ENCODE assay signal across 23 mouse cellular contexts in the genomic region with DNA sequence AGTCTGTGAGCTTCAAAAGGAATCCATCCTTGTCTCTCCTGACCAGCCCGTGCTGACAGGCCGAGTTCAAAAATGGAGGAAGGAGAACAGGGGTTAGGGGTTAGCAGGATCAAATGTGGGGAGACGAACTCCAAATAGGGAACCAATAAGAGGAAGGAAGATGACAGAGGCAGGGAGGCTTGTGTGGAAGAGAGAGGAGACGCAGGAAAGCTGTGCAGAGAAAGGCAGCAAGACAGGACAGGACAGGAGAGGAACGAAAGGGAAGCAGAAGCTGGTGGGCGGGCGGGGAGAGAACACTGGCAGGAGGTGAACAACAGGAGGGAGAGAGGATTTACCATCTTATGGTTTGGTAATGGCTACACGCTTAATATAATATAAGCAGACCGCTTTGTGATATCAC. TPM values are rescaled to one million over a fixed set of nuclear protein-coding genes. Genes with fewer than 3 reads are reported as not detected.
DNase-seq lines count a peak whose midpoint lies in the region; ATAC-seq and TF ChIP-seq lines count a peak whose summit lies in the region.
"Had no signal": no experiment of that assay in that cellular context is flagged by ENCODE, and none has a peak within 500 bp of the region (broad histone marks: within the 10 kb centered on the region; RNA-seq: fewer than 3 reads in every experiment).

No protein-coding gene starts in this region.

- TF ChIP-seq CTCF in gastrocnemius, adult 2 months (IDR thresholded peaks at IDR 0.05): no peak
- no peak for TF ChIP-seq CTCF in lung, postnatal 0 days (IDR thresholded peaks at IDR 0.05)
- no peak for TF ChIP-seq CTCF in lung, adult 2 months (IDR thresholded peaks at IDR 0.05; ENCODE audit: insufficient read depth, low read length)

- ATAC-seq in lung, postnatal 0 days: no peak
- ATAC-seq in common myeloid progenitor, adult 5-6 weeks (replicated peaks; ENCODE audit: low read depth, poor library complexity, severe bottlenecking): peak; percentile 34
- peak; percentile 16; the same call in 1 of the 2 replicates for ATAC-seq in monocyte, adult 5-6 weeks (replicated peaks; ENCODE audit: insufficient number of reproducible peaks, low FRiP score, low TSS enrichment, poor library complexity, severe bottlenecking)
- ATAC-seq: midbrain, embryonic 15.5 days had no signal

- intact Hi-C loops in gastrocnemius, adult 2 months (cut with DNase I): no loop called here
- intact Hi-C loops in left cerebral cortex, postnatal 4 days (cut with DNase I): no loop called here

- no peak for TF ChIP-seq EP300 in lung, postnatal 0 days (IDR thresholded peaks at IDR 0.05)

- H3K27me3 ChIP-seq in lung, postnatal 0 days (replicated peaks; ENCODE audit: insufficient read depth, low read length): no peaks in the 10 kb centered on the region
- H3K27me3 ChIP-seq: heart, embryonic 13.5 days; liver, embryonic 13.5 days; midbrain, embryonic 15.5 days had no signal

- no peaks in the 10 kb centered on the region for H3K4me1 ChIP-seq in lung, postnatal 0 days (ENCODE audit: insufficient read depth, low read depth, low read length)
- no peaks in the 10 kb centered on the region; the same call in 1 of the 2 replicates for H3K4me1 ChIP-seq in lung, adult 2 months (ENCODE audit: control insufficient read depth, insufficient read depth, low read length)
- H3K4me1 ChIP-seq: forebrain, embryonic 10.5 days; hindbrain, embryonic 13.5 days; liver, embryonic 13.5 days; midbrain, embryonic 15.5 days had no signal

- no peak overlapping the region for H3K27ac ChIP-seq in gastrocnemius, adult 2 months
- H3K27ac ChIP-seq in lung, postnatal 0 days (ENCODE audit: low read length): no peak overlapping the region
- H3K27ac ChIP-seq: forebrain, embryonic 10.5 days; heart, embryonic 13.5 days; hindbrain, embryonic 13.5 days; kidney, postnatal 0 days; limb, embryonic 12.5 days; liver, embryonic 13.5 days; midbrain, embryonic 15.5 days had no signal

- H3K4me2 ChIP-seq in lung, postnatal 0 days (replicated peaks; ENCODE audit: low read depth, low read length): no peak overlapping the region
- H3K4me2 ChIP-seq: heart, embryonic 13.5 days; hindbrain, embryonic 13.5 days; limb, embryonic 12.5 days; liver, embryonic 13.5 days; midbrain, embryonic 15.5 days had no signal

- DNase-seq in gastrocnemius, postnatal 25 days: peak; percentile 12
- no peak for DNase-seq in gastrocnemius, adult 2 months
- DNase-seq in lung, postnatal 0 days (ENCODE audit: low spot score): peak; percentile 25
- no peak for DNase-seq in lung, adult 2 months
- DNase-seq in left cerebral cortex, postnatal 4 days: no peak
- DNase-seq in kidney, postnatal 14 days: no peak
- DNase-seq: cerebellum, adult 11-12 months; cerebellum, postnatal 10 days; heart, postnatal 14 days; kidney, adult 11 months; liver, embryonic 13.5 days; right cerebral cortex, adult 18-20 months had no signal

- TF ChIP-seq POLR2A in lung, adult 2 months (IDR thresholded peaks at IDR 0.05; ENCODE audit: borderline replicate concordance, extremely low read depth, low read depth, low read length): no peak

- no peaks in the 10 kb centered on the region for H3K9me3 ChIP-seq in lung, postnatal 0 days (ENCODE audit: low read length)
- H3K9me3 ChIP-seq: forebrain, embryonic 10.5 days; heart, embryonic 13.5 days; hindbrain, embryonic 13.5 days; limb, embryonic 12.5 days; liver, embryonic 13.5 days; midbrain, embryonic 15.5 days had no signal

- no peak overlapping the region for H3K9ac ChIP-seq in lung, postnatal 0 days (replicated peaks; ENCODE audit: low read depth)
- H3K9ac ChIP-seq: heart, embryonic 13.5 days; hindbrain, embryonic 13.5 days; limb, embryonic 12.5 days; liver, embryonic 13.5 days; midbrain, embryonic 15.5 days had no signal

- 72% methylated on average over 9 of the region's 9 CpGs for WGBS in lung, postnatal 0 days
- WGBS in lung, adult 2 months: 74% methylated on average over 9 of the region's 9 CpGs

- no peak overlapping the region for H3K4me3 ChIP-seq in gastrocnemius, adult 2 months
- H3K4me3 ChIP-seq in lung, postnatal 0 days (ENCODE audit: low read depth, low read length): no peak overlapping the region
- no peak overlapping the region for H3K4me3 ChIP-seq in lung, adult 2 months (replicated peaks; ENCODE audit: extremely low read depth, low read depth, low read length)
- H3K4me3 ChIP-seq: forebrain, embryonic 10.5 days; heart, embryonic 13.5 days; hindbrain, embryonic 13.5 days; limb, embryonic 12.5 days; liver, embryonic 13.5 days; midbrain, embryonic 15.5 days; myocyte had no signal

- no peaks in the 10 kb centered on the region for H3K36me3 ChIP-seq in lung, postnatal 0 days (ENCODE audit: insufficient read depth, low read length)
- H3K36me3 ChIP-seq: forebrain, embryonic 10.5 days; heart, embryonic 13.5 days; hindbrain, embryonic 13.5 days; limb, embryonic 12.5 days; liver, embryonic 13.5 days; midbrain, embryonic 15.5 days had no signal

RNA-seq across cellular contexts. Expression of a gene that starts 3.6 kb away (rescaled TPM):
- total RNA-seq in gastrocnemius, postnatal 25 days (2021): under 1 TPM; 0.13 to 0.46 TPM
- under 1 TPM; 0.11 to 0.13 TPM for total RNA-seq in gastrocnemius, adult 2 months (2021)
- 1.4 and 1.7 TPM in 2 replicates for polyA plus RNA-seq in lung, postnatal 0 days (2015; fragmentation: Nextera tagmentation; extraction: Ambion mirVana)
- polyA plus RNA-seq in lung, adult 2 months (2012; rRNA removed): 1.0 and 1.8 TPM in 2 replicates
- 78.1 and 85.9 TPM in 2 replicates for total RNA-seq in common myeloid progenitor, adult 5-6 weeks (2017)
- 75.4 to 129 TPM (median 81.3 TPM) in 3 replicates for total RNA-seq in monocyte, adult 5-6 weeks (2017)
- total RNA-seq in left cerebral cortex, postnatal 4 days (2021): under 1 TPM; 0.14 to 0.16 TPM
- total RNA-seq: layer of hippocampus, adult 18-20 months had no signal

RNA-seq across cellular contexts. Expression of a gene that starts 55.4 kb away (rescaled TPM):
- total RNA-seq in gastrocnemius, postnatal 25 days (2021): not detected
- not detected for total RNA-seq in gastrocnemius, adult 2 months (2021)
- 1.0 and 1.2 TPM in 2 replicates for polyA plus RNA-seq in lung, postnatal 0 days (2015; fragmentation: Nextera tagmentation; extraction: Ambion mirVana)
- polyA plus RNA-seq in lung, adult 2 months (2012; rRNA removed): 2.4 and 2.7 TPM in 2 replicates
- total RNA-seq in common myeloid progenitor, adult 5-6 weeks (2017): 0.55 and 0.68 TPM in 2 replicates
- total RNA-seq in monocyte, adult 5-6 weeks (2017): 0.32 to 0.87 TPM in 2 of 3 replicates, not detected in the other
- total RNA-seq in left cerebral cortex, postnatal 4 days (2021): 1 to 10 TPM; 3.5 to 3.6 TPM
- polyA plus RNA-seq: CD4-positive, CD25-positive, alpha-beta regulatory T cell, adult 4 months; myocyte had no signal

Comparison
In these comparisons a context has a peak if more than half of its experiments do, and no peak if none do; other contexts are left out.
1. DNase-seq: peak in gastrocnemius, postnatal 25 days (single experiment) and lung, postnatal 0 days (single experiment); none in gastrocnemius, adult 2 months (single experiment), lung, adult 2 months (single experiment), left cerebral cortex, postnatal 4 days (single experiment) and kidney, postnatal 14 days (single experiment).
2. RNA of a gene that starts 3.6 kb away (total RNA-seq): 78.1 to 85.9 TPM in common myeloid progenitor, adult 5-6 weeks and 75.4 to 129 TPM in monocyte, adult 5-6 weeks; 0.13 to 0.46 TPM in gastrocnemius, postnatal 25 days, 0.14 to 0.16 TPM in left cerebral cortex, postnatal 4 days and 0.11 to 0.13 TPM in gastrocnemius, adult 2 months; every median in the first group is over 10 times any median in the second.